Mouse (Mus musculus) CH12.LX (cell line): ENCODE results near the gene Tspan12. TPM values are rescaled to one million over a fixed set of nuclear protein-coding genes. Genes with fewer than 3 reads are reported as not detected.

Experiments
- DNase-seq: peaks from one replicate; pipeline ENCODE4 v3.0.0-alpha.2; 2013; ENCODE audit errors: extremely low read depth
- H3K27ac ChIP-seq: 2 replicates; pipeline ENCODE4 v1.5.1; 2012; ENCODE audit warnings: low read depth, mild to moderate bottlenecking, control low read depth, moderate library complexity; ENCODE audit not compliant: insufficient read depth
- H3K27me3 ChIP-seq: replicated peaks from 2 replicates; pipeline ENCODE3; 2012; ENCODE audit warnings: inconsistent platforms
- H3K36me3 ChIP-seq, 2 experiments: replicated peaks in 1 of 2; 2 replicates each; pipeline versions ENCODE3 to v1.6.1; 2012; ENCODE audit warnings: inconsistent platforms in 1 of 2, low read length in 1 of 2, mild to moderate bottlenecking in 1 of 2, mixed read lengths in 1 of 2, moderate library complexity in 1 of 2; ENCODE audit not compliant: control insufficient read depth in 1 of 2, insufficient read depth in 1 of 2
- H3K4me1 ChIP-seq, 2 experiments: 2 replicates each; pipeline ENCODE4 v1.6.1; 2012; ENCODE audit warnings: inconsistent platforms in 1 of 2, moderate library complexity in 1 of 2; ENCODE audit not compliant: insufficient read depth in 2 of 2, control insufficient read depth in 1 of 2
- H3K4me2 ChIP-seq: 2 replicates; pipeline ENCODE4 v1.6.1; 2012; ENCODE audit warnings: low read depth, mild to moderate bottlenecking, control low read depth; ENCODE audit not compliant: poor library complexity, insufficient read depth, severe bottlenecking
- H3K4me3 ChIP-seq, 3 experiments: fragments of 150-350 bp in 1 of 3; sonication (generic) in 1 of 3; replicated peaks in 1 of 3; 2 replicates each; pipeline versions ENCODE3 to v1.5.1; 2011 to 2012; ENCODE audit warnings: low read depth in 2 of 3, low read length in 2 of 3, mild to moderate bottlenecking in 2 of 3, moderate library complexity in 2 of 3, control low read depth in 1 of 3, improper control_type of control experiment in 1 of 3, inconsistent platforms in 1 of 3, mixed read lengths in 1 of 3; ENCODE audit not compliant: poor library complexity in 1 of 3
- H3K79me2 ChIP-seq: replicated peaks from 2 replicates; pipeline ENCODE4 v1.6.1; 2012; ENCODE audit warnings: mild to moderate bottlenecking, moderate library complexity; ENCODE audit not compliant: control insufficient read depth, poor library complexity, insufficient read depth, severe bottlenecking; ENCODE audit errors: extremely low read depth
- H3K9ac ChIP-seq: 2 replicates; pipeline ENCODE4 v1.6.1; 2012; ENCODE audit warnings: low read depth, mild to moderate bottlenecking, control low read depth, moderate library complexity; ENCODE audit not compliant: insufficient read depth
- H3K9me3 ChIP-seq: replicated peaks from 2 replicates; pipeline ENCODE3; 2012; ENCODE audit warnings: low read length, inconsistent platforms, mixed read lengths
- BHLHE40 ChIP-seq: IDR thresholded peaks from 2 replicates; pipeline ENCODE4 v1.6.1; 2011; ENCODE audit warnings: mild to moderate bottlenecking, low read depth, low read length, improper control_type of control experiment
- CHD1 ChIP-seq: IDR thresholded peaks from 2 replicates; pipeline ENCODE4 v1.6.1; 2012; ENCODE audit warnings: low read depth, low read length, improper control_type of control experiment, inconsistent platforms
- CHD2 ChIP-seq: IDR thresholded peaks from 2 replicates; pipeline ENCODE4 v1.6.1; 2011; ENCODE audit warnings: low read length, improper control_type of control experiment
- CTCF ChIP-seq, 2 experiments: IDR thresholded peaks in 1 of 2; conservative IDR thresholded peaks in 1 of 2; 2 replicates each; pipeline ENCODE4 v1.5.1; 2011 to 2012; ENCODE audit warnings: low read depth in 2 of 2, low read length in 2 of 2, improper control_type of control experiment in 1 of 2, inconsistent platforms in 1 of 2, mild to moderate bottlenecking in 1 of 2, moderate library complexity in 1 of 2
- E2F4 ChIP-seq: IDR thresholded peaks from 2 replicates; pipeline ENCODE4 v1.6.1; 2011; ENCODE audit warnings: low read depth, low read length, improper control_type of control experiment; ENCODE audit not compliant: insufficient replicate concordance
- ELF1 ChIP-seq: IDR thresholded peaks from 2 replicates; pipeline ENCODE4 v1.6.1; 2014; ENCODE audit warnings: low read depth, mild to moderate bottlenecking, inconsistent platforms, low read length, improper control_type of control experiment
- ETS1 ChIP-seq: conservative IDR thresholded peaks from 2 replicates; pipeline ENCODE4 v1.6.1; 2012; ENCODE audit warnings: low read depth, mild to moderate bottlenecking, inconsistent platforms, low read length, improper control_type of control experiment, moderate library complexity
- JUND ChIP-seq: conservative IDR thresholded peaks from 2 replicates; pipeline ENCODE4 v1.6.1; 2011; ENCODE audit warnings: low read depth, low read length, improper control_type of control experiment
- KAT2A ChIP-seq: IDR thresholded peaks from 2 replicates; pipeline ENCODE4 v1.6.1; 2012; ENCODE audit warnings: low read length, improper control_type of control experiment, inconsistent platforms; ENCODE audit not compliant: insufficient replicate concordance
- MAFK ChIP-seq: IDR thresholded peaks from 2 replicates; pipeline ENCODE4 v1.6.1; 2011; ENCODE audit warnings: low read length, improper control_type of control experiment; ENCODE audit not compliant: insufficient replicate concordance
- MAZ ChIP-seq: IDR thresholded peaks from 2 replicates; pipeline ENCODE4 v1.6.1; 2012; ENCODE audit warnings: low read depth, mild to moderate bottlenecking, inconsistent platforms, low read length, improper control_type of control experiment, moderate library complexity
- MEF2A ChIP-seq: IDR thresholded peaks from 2 replicates; pipeline ENCODE4 v1.6.1; 2014; ENCODE audit warnings: low read depth, mild to moderate bottlenecking, inconsistent platforms, low read length, improper control_type of control experiment, borderline replicate concordance
- MXI1 ChIP-seq: IDR thresholded peaks from 2 replicates; pipeline ENCODE4 v1.6.1; 2011; ENCODE audit warnings: mild to moderate bottlenecking, low read depth, low read length, improper control_type of control experiment
- MYC ChIP-seq: IDR thresholded peaks from 2 replicates; pipeline ENCODE4 v1.6.1; 2011; ENCODE audit warnings: low read depth, mild to moderate bottlenecking, improper control_type of control experiment, low read length
- NELFE ChIP-seq: IDR thresholded peaks from 2 replicates; pipeline ENCODE4 v1.6.1; 2011; ENCODE audit warnings: low read depth, low read length, improper control_type of control experiment
- NRF1 ChIP-seq: IDR thresholded peaks from 2 replicates; pipeline ENCODE4 v1.6.1; 2014; ENCODE audit warnings: low read depth, mild to moderate bottlenecking, inconsistent platforms, low read length, improper control_type of control experiment, moderate library complexity
- POLR2A ChIP-seq: IDR thresholded peaks from 2 replicates; pipeline ENCODE4 v1.6.1; 2011; ENCODE audit warnings: low read depth, mild to moderate bottlenecking, improper control_type of control experiment, low read length
- POLR2AphosphoS2 ChIP-seq: IDR thresholded peaks from 2 replicates; pipeline ENCODE4 v1.6.1; 2011; ENCODE audit warnings: low read depth, low read length, improper control_type of control experiment
- RAD21 ChIP-seq: IDR thresholded peaks from 2 replicates; pipeline ENCODE4 v1.6.1; 2011; ENCODE audit warnings: low read depth, mild to moderate bottlenecking, low read length, improper control_type of control experiment, moderate library complexity
- RCOR1 ChIP-seq: conservative IDR thresholded peaks from 2 replicates; pipeline ENCODE4 v1.6.1; 2012; ENCODE audit warnings: low read depth, mild to moderate bottlenecking, inconsistent platforms, low read length, improper control_type of control experiment
- SIN3A ChIP-seq: IDR thresholded peaks from 2 replicates; pipeline ENCODE4 v1.6.1; 2012; ENCODE audit warnings: low read length, improper control_type of control experiment, inconsistent platforms
- TBP ChIP-seq: conservative IDR thresholded peaks from 2 replicates; pipeline ENCODE4 v1.6.1; 2011; ENCODE audit warnings: low read depth, low read length, improper control_type of control experiment
- TCF12 ChIP-seq: IDR thresholded peaks from 2 replicates; pipeline ENCODE4 v1.6.1; 2014; ENCODE audit warnings: low read depth, mild to moderate bottlenecking, inconsistent platforms, low read length, improper control_type of control experiment
- USF1 ChIP-seq: IDR thresholded peaks from 2 replicates; pipeline ENCODE4 v1.6.1; 2014; ENCODE audit warnings: low read depth, mild to moderate bottlenecking, inconsistent platforms, low read length, improper control_type of control experiment
- USF2 ChIP-seq: conservative IDR thresholded peaks from 2 replicates; pipeline ENCODE4 v1.6.1; 2011; ENCODE audit warnings: low read depth, low read length, improper control_type of control experiment
- ZKSCAN1 ChIP-seq: IDR thresholded peaks from 2 replicates; pipeline ENCODE4 v1.6.1; 2012; ENCODE audit warnings: low read depth, inconsistent platforms, low read length, improper control_type of control experiment, borderline replicate concordance
- ZMIZ1 ChIP-seq: IDR thresholded peaks from 2 replicates; pipeline ENCODE4 v1.6.1; 2012; ENCODE audit warnings: low read depth, mild to moderate bottlenecking, inconsistent platforms, low read length, improper control_type of control experiment
- ZNF384 ChIP-seq: IDR thresholded peaks from 2 replicates; pipeline ENCODE4 v1.6.1; 2012; ENCODE audit warnings: low read depth, low read length, improper control_type of control experiment, inconsistent platforms
- dilution Hi-C: fragments of 300-500 bp; cut with MboI; formaldehyde crosslinking; loops from 2 replicates; pipeline ENCODE4 v1.14.3; 2020; ENCODE audit warnings: low sequenced_read_pairs; ENCODE audit not compliant: extremely low pct_unique_long_range_greater_than_20kb, extremely low pct_ligation_motif_present
- in situ Hi-C: fragments of 300-500 bp; cut with MboI; formaldehyde crosslinking; loops from 3 replicates; pipeline ENCODE4 v1.14.3; 2019; ENCODE audit warnings: low sequenced_read_pairs, low pct_ligation_motif_present, low pct_unique_long_range_greater_than_20kb, mixed read lengths
- polyA plus RNA-seq: library from polyadenylated mRNA; unstranded; fragments of >175 nt; gene quantifications from 2 replicates; pipeline ENCODE4 v1.2.1, GENCODE M21; 2012; ENCODE audit warnings: low read depth; ENCODE audit not compliant: insufficient read length
- total RNA-seq, 2 experiments: library from RNA; depleted of rRNA; stranded (reverse); fragments of 300-350 nt in 1 of 2; fragments of >200 nt in 1 of 2; gene quantifications; 2 replicates each; pipeline ENCODE4 v1.2.3; 2012 to 2014

Gene Tspan12
- total and polyA plus RNA-seq, 3 experiments: not detected

DNA sequence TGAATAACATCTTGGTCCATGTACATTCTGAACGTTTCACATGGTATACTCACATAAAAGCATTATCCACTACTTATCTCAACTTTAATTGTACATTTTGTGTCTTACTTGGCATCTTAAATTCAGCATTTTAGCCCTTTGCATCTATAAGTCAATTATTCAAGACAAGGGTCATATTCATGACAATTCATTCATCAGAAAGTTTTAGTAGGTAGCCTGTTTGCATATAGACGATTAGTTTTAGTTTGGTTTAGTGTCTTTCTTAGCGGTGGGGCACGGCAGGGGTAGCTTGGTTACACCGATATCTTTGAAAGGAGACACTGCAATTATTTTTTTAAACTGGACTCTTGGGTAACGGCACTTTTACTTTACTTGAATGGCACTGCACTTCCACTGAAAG, 21.4 kb downstream of the Tspan12 start:
- no peak overlapping the region for H3K4me3 ChIP-seq
- dilution Hi-C loops: no loop called here
- H3K79me2 ChIP-seq: no peaks in the 10 kb centered on the region
- H3K4me1 ChIP-seq: no peaks in the 10 kb centered on the region
- H3K27me3 ChIP-seq: no peaks in the 10 kb centered on the region
- no peak overlapping the region for H3K9ac ChIP-seq
- no peaks in the 10 kb centered on the region for H3K9me3 ChIP-seq
- H3K4me2 ChIP-seq: no peak overlapping the region
- H3K36me3 ChIP-seq: no peaks in the 10 kb centered on the region
- in situ Hi-C loops: no loop called here
- H3K27ac ChIP-seq: no peak overlapping the region
- no peak for TF ChIP-seq NRF1
- TF ChIP-seq MEF2A: no peak
- no peak for TF ChIP-seq CHD2
- no peak for TF ChIP-seq JUND
- no peak for TF ChIP-seq MAZ
- no peak for TF ChIP-seq TCF12
- TF ChIP-seq ZKSCAN1: no peak
- no peak for TF ChIP-seq CTCF (conservative IDR thresholded peaks at IDR 0.05 in 1 of 2, IDR thresholded peaks at IDR 0.05 in 1 of 2; ENCODE audit: low read depth in 2 of 2, low read length in 2 of 2)
- no peak for TF ChIP-seq CHD1
- TF ChIP-seq TBP: no peak
- no peak for TF ChIP-seq RCOR1
- TF ChIP-seq NELFE: no peak
- no peak for TF ChIP-seq MXI1
- no peak for TF ChIP-seq POLR2AphosphoS2
- no peak for TF ChIP-seq ZNF384
- no peak for TF ChIP-seq KAT2A
- TF ChIP-seq USF2: no peak
- TF ChIP-seq POLR2A: no peak
- TF ChIP-seq SIN3A: no peak
- no peak for TF ChIP-seq E2F4
- DNase-seq: no peak

- Histone ChIP-seq H3K79me2 (no peaks in the 10 kb centered on the region), H3K27ac (no peak overlapping the region), H3K36me3 (no peaks in the 10 kb centered on the region), H3K27me3 (no peaks in the 10 kb centered on the region), H3K4me3 (no peak overlapping the region), H3K4me2 (no peak overlapping the region), H3K9me3 (no peaks in the 10 kb centered on the region), H3K4me1 (no peaks in the 10 kb centered on the region), H3K9ac (no peak overlapping the region)
- TF ChIP-seq RCOR1 (no peak), USF1 (no peak), POLR2AphosphoS2 (no peak), BHLHE40 (no peak), NELFE (no peak), ELF1 (no peak), MAFK (no peak), RAD21 (no peak), ETS1 (no peak), POLR2A (no peak), TCF12 (no peak), CHD1 (no peak), ZMIZ1 (no peak), MEF2A (no peak), MYC (no peak)
- in situ Hi-C loops: no loop called here
- no peak for DNase-seq
- dilution Hi-C loops: no loop called here
These were observed 22.4 kb downstream of the Tspan12 start for GRCm38 (mm10) chr6:21829930-21830329.
